Mouse (Mus musculus) embryo, embryonic 11.5 days (tissue): ENCODE data around the gene Fam163a.
"Not testable (repeated sequence)": the region's sequence is repeated elsewhere in the genome, so short reads cannot be mapped to it uniquely, and the experiment has no call there.

Experiments
- DNase-seq: peaks from one replicate; pipeline ENCODE4 v3.0.0-alpha.2; 2012; ENCODE audit warnings: low read depth, low spot score

Fam163a gene

DNA sequence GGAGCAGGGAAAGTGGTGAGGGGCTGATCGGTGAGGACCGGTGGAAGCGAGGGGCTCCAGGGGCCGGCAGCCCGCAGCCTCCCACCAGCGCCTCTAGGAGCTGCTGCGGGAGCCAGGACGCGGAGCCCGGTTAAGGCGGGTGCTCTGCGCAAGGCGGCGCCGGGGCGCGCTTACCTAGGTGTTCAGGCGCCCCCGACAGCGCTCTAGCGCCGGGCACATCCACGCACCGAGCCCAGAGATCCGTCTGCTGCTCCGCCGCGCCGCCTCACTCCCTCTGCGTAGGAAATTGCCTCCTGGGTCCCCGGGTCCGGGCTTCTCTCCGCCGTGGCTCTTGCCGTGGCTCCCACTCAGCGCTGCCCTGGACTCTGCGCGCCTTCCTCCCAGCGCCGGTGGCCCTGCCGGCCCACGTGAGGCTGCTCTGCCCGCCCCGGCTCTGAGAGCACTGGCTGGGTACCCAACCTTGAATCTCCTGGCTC, at the start of gene Fam163a:
TSS of gene Fam163a (minus strand) at position 371 of the 476 bp plus-strand sequence.
- no peak for DNase-seq

DNA sequence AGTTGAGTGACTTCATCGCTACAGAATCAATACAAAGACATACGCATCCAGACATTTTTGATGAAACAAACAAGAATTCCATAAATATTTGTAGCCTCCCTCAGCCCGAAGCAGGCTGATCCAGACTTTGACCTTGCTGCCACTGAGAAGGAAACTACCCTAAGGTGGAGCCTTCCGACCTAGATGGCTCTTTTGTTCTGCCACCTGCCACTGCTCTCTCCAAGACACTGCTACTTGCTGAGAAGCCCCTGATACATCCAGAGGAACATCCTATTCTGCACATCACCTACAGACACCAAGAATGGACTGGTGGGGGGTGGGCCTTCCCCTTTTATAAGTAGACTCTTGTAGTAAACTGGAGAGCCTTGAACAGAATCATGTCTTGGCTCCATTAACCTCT, 46.3 kb upstream of the Fam163a start:
- not testable (repeated sequence) for DNase-seq

DNA sequence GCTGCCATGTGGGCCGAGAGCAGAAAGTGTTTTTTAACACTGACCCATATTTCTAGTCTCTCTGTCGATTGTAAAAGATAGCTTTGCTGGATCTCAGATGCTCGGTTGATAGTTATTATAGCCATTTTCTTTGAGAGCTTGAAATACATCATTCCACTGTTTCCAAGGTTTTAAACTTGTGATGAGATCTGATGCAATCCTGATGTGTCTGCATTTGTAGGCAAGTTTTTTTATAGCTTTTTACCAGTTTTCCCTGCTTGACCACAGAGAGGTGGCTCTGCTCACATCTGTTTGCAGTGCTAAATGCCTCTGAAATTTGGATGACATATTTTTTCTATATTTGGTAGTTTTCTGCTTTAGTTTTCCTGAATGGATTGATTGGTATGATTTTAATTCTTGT, 43.1 kb upstream of the Fam163a start:
- DNase-seq = no peak

DNA sequence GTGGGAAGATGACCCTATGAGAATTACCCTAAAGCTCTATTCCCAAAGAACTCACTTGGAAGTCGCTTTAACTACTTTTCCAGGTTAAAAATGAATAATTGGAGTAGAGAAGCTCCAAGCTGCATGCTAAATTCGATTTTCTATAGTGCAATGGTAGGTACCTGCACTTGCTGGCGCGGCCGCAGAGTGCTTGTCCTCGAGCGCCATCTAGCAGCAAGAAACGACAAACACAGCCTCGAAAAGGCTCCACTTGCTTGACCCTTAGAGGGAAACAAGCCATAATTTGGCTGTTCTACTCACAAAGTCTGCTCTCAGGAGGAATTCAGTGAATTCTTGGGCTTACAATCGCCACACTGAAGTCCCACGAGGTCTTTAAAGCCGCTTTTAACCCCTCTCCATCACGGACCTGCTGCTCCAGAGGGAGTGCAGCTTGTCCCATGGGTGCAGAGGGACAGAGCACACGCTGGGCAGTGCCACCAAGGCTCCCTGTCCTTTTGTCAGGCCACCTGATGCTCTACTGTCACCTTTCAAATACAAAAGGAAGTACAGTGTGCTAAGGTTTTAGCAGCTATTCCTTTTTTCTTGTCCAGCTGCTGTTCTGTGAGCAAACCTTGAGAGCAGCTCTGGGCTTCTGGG, 37.0 kb upstream of the Fam163a start:
- DNase-seq = peak; percentile 54

DNA sequence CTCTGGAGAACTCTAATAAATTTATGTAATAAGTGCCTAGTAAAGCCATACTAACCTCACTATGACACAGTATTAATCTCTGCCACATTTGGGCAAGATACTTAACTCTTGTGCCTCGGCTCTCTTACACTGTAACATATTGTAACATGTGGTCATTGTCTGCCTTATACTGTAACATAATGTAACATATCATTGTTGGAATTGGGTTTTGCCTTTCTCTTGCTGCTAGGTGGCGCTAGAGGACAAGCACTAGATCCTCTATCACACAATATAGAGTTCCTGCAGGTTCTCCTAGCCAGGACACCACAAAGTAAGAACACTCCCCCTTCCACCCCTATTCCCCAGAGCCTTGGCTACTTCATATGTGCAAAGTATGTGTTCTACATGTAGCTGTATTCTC, 36.2 kb upstream of the Fam163a start:
- DNase-seq = peak; percentile 30

DNA sequence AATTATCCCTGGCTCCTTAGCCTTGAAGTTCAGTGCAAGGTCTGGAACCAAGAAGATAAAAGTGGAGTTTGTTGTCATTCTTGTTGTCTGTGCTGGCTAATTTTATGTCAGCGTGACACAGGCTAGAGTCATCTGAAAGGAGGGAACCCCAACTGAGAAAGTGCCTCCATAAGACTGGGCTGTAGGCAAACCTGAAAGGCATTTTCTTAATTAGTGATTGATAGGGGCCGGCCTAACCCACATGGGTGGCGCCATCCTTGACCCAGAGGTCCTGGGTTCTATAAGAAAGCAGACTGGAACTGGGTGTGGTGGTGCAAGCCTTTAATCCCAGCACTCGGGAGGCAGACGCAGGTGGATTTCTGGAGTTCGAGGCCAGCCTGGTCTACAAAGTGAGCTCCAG, 26.3 kb upstream of the Fam163a start:
- DNase-seq = no peak

DNA sequence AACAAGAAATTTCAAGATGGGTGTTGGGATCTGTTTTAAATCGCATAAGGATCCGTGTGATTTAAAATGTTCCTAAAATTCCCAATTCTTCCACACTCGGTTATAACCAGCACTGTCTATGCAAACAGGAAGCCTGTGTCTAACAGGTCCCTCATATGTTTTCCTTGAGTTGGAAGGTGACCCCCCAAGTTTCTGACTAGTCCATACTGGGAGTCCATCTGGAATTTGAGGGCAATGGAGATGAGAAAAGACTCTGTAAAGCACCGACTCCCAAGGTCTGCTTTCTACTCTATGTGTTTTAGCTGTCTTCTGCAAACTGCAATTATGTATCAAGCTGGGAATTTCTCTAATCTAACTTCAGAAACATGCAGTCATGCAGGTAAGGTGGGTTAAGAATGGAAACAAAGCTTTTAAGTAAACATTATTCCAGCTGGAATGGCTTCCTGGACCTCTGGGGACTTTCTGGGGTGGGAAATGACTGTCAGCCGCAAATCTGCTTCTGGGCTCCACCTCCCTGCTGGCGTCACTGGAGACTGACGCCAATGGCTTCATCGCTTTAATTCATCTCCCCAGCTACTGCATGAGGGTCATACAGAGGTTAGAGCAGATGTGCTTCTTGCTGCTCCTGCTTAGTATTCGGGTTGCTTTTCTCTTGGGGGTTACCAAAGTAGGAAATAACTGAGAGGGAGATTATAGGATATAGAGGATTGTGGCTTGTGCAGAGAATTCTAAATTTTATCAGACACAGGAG, 25.7 kb upstream of the Fam163a start:
- DNase-seq = peak; percentile 48

DNA sequence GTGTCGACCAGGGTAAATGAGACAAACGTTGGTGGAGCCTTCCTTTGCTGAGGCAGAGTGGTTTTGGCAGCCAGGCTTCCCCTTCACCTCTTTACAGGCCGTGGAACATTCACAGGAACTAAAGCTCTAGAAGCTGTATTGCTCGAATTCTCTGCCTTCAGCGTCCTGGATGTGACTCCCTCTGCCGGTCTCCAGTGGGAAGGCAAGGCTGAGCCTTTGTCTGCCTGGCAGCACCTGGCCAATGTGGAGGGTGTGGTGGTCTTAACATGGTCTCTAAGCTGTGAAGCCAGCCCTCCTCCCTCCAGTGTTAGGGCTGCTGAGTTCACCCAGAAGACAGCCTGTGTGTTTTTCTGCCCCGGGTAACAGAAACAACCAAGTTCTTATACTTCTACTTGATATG, 24.6 kb upstream of the Fam163a start:
- DNase-seq = peak; percentile 42

DNA sequence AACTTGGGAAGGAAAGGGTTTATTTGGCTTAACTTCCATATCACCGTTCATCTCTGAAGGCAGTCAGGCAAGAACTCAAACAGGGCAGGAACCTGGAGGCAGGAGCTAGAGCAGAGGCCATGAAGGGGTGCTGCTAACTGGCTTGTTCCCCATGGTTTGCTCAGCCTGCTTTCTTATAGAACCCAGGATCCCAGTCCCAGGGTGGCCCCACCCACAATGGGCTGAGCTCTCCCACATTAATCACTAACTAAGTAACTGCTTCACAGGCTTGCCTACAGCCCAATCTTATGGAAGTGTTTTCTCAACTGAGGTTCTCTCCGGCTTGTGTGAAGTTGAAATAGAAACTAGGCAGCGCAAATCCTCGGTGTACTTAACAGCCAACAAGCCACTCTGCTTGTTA, 23.9 kb upstream of the Fam163a start:
- no peak for DNase-seq

DNA sequence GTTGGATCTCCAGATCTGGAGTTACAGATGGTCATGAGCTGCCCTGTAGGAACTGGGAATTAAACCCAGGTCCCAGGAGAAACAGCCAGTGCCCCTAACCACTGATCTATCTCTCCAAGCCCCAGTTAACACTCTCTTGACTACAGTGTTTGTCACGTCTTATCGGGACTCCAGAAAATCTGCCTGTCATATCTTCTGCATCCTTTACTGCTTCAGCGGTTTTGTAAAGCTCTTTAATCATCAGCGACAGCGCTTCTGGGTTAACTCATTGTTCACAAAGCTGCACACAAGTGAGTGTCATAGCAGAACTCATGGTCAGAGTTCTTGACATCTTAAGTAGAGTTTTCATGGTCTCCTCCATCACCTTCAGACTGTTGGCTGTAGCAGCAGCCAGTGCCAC, 22.1 kb upstream of the Fam163a start:
- no peak for DNase-seq

DNA sequence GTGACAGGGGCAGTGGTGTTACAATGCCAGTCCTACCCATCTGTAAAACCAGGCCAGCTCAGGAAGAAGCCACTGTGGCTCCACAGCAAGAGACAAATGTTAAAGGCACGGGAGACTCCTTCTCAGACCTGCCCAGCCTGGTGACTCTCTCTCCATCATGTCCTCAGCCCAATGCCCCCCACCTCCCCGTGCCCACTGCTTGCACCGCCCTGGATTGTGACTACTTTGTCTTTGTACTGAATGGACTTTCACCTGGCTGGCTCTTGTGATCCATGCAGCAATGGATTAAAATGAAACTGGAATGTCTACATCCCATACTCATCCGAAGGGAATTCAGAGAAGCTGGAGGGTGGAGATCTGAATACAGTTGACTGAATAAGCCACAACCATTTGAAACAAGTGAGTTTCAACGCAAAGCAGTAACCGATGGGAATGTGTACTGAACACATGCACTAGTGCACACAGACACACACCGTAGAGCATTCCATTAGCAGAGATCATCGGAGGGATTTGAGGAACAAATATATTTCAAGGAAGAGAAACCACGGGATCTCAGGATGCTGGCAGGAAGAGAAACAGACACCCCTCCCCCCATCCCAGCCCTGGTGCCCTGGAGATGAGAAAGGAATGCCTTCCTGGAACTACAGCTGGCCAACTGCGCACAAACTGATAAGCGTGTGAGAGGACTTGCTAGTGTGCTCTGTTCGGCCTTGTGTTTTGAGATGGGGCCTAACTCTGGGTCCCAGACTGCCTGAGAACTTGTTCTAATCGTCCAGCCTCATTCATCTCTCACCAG, 17.6 kb upstream of the Fam163a start:
- DNase-seq = no peak

DNA sequence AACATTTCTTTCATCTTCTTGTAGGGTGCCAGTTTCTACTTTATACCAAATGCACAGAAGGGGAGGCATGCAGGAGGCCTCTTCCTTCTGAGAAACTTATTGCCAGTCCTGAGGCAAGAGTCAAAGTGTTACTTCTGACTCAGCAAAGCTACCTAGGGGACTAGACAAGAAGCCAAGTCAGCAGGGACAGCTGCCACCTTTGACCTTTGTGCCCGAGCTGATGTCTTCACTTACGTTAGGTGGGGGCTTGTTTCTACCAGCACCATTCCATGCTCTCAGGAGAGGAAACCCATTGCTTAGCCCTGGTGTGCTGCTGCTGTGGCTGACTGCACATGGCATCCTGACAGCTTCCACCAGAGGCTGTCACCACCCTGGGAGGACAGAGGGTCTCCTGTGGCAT, 16.5 kb upstream of the Fam163a start:
- no peak for DNase-seq

DNA sequence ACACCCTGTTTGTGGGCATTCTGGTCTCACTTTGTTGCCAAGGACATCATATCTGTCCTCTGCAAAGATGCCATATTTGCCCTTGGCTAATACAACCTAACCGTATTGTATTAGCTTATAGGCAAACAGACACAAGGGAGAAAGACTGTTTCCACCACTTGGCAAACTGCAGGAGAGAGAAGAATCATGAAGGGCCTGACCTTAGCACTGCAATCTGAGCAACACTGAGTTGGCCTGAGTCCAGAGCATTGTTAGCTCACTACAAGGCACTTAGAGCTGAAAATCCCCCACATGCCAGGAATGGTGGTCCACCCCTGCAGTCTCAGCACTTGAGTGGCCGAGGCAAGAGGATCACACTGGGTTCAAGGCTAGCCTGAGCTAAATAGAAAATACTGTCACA, 13.7 kb upstream of the Fam163a start:
- no peak for DNase-seq

DNA sequence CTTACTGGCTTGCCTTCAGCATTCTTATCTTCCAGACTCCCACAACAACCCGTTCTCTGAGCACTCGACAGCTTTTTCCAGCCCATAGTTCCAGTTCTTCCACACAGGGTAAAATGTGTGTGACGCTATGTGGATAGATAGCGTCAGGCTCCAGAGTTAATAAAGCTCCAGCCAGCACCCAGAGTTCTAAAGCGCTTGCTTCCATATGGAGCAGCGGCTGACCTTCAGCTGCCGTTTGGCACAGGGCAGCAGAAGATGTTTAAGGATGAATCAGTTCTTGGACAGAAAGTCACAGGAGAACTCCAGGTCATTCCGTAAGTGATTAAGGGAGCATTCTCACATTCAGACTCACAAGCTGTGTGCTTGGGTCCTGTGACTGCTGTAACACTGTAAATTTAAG, 13.1 kb upstream of the Fam163a start:
- DNase-seq = no peak

DNA sequence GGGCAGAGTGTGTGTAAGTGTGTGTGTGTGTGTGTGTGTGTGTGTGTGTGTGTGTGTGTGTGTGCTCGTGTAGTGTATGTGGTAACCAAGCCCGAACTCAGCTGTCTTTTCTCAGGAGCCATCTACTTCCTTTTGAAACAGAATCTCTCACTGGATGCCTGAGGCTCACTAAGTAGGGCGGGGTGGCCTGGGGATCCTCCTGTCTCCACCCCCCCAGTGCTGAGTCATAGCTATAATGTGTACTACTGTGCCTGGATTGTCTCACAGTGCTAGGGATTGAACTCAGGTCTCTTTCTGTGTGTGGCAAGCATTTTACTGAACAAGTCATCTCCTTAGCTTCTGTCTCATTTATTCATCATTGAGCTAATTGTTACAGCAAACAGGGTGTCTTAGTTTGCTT, 12.6 kb upstream of the Fam163a start:
- DNase-seq = no peak

DNA sequence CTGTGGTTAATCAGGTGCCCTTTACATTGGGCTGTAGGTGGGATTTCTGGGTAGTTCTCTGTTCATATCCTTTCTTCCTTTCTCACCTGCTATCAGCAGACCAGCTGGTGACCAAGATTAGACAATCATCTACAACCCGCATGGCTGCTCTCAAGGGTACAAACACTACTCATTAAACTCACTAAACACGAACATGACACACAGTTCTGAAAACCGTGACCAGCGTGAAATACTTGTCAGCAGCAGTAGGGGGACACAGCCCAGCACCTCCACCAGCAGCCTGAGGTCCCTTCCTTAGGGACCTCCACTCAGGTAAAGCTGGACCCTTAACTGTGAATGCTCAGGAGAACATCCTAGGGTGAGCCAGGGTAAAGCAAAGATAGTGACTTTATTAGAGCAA, 11.4 kb upstream of the Fam163a start:
- DNase-seq = no peak

DNA sequence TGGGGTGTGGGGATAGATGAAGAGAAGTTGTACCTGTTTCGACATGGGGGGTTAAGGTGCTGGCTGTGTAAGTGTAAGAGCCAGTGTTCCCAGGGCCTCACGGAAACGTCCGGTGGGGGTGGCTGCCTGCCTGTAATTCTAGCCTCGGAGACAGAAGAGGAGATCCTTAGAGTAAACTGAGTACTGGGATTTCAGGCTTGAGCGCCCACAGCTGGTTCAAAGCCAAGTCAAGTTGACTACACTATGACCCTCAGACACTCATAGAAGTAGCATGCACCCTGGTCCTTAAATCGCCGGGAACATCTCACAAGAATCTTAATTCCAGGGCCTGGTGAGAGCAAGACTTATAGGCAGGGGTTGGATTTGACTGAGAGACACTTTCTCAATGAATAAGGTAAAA, 9.8 kb upstream of the Fam163a start:
- DNase-seq = no peak

DNA sequence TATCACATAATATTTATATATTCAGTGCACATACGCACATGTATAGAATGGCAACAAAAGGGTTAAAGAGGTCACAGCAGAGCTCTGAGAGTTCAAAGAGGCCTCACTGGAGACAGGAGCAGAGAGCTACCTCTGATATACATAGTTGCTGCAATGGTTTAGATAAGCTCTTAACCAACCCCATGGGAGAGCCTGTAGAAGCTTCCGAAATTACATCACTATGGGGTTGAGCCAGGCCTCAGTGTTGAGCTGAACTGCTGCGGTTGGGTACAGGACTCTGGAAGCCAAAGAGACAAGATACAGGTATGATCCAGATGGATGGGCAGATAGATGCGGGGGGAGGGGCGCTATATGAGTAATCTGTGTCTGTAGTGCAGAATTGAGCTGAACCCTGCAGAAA, 8.1 kb upstream of the Fam163a start:
- DNase-seq = no peak

DNA sequence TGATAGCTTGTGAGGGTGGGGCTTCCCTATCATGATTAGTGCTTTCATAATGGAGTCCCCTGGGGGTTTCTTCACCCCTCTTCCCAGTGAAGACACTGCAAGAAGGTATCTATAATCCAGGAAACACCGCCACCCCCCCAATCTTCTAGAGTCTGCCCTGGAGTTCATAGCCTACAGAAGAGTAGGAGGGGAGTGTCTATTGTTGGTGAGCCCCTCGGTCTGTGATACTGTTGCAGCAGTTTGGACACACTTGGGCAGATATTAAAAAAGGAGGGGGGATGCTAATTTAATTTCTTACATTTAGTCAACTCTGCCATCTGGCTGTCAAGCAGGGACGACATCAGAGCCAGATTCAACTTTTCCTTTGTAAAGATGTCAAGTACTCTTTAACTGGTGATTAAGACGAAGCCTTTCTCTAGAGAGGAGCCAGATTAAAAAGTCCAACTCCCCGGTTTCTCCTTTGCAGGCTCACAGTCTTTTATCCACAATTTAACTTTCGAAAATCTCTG, 7.0 kb upstream of the Fam163a start:
- DNase-seq = no peak

DNA sequence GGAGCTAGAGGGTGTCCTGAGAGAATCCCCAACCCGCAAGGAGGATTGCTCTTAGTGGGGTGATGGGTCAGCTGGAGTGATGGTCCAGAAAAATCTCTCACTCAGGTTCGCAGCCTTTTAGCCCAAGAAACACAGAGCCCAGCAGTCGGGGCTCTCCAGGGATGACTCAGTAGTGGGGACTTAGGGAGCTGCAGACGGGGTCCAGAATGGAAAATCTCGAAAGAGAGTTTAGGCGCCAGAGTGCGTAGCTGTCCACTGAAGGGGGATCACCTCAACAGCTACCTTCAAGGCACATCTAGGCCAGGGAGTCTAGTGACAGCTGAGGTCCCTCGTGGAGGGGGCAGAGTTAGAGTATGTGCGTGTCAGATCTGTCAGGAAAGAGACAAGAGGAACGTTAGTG, 338 bp upstream of the Fam163a start:
- DNase-seq = no peak

DNA sequence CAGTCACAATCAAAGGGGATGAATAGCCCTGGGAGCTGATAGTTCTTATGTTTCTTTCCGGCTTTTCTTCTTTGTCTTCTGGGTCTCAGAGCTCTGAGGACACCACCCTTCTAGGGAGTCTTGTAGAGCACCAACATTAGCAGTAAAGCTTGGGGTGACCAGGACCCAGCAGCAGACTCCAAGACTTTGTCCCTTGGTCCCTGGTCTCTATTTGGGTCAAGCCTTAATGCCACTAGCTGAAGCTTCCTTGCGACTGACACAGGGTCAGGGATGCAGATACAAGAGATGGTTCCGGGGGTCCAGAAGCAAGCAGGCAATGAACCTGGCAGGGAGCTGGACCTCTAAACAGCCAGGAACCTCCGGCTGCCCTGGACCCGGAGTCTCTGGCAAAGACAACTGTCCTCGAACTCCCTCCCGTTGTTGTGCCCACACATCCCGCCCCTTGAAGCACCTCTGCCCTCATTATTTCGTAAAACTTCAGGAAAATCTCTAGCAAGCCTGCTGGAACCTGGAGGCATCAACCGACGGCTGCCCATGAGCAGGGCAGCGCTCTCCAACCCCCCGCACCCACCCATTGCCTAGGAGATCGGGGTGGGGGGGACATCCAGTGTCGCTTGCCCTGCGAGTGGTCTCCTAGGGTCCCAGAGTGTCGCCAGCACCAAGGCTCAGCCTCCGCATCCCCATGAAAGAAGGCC, 718 bp downstream of the Fam163a start:
- no peak for DNase-seq

DNA sequence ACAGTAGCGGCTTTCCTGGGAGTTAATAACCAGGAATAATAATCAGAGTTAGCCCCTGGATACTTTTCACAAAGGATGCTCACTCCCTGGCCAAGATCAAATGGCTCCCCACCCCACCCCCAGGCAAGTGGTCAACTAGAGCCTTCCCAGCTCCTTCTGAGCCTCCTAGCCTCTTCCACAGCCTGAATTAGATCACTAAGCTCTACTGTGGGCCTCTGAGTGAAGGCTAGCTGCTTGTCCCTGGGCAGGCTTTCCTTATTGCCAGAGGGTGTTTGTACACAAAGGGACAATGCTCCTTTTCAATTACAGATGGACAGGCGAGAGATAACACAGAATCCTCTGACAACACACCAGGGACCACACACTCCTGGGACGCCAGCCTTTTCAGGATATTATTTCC, 2.2 kb downstream of the Fam163a start:
- DNase-seq = no peak
